Mouse (Mus musculus) myocyte (in vitro differentiated cells): ENCODE data around the gene Uqcc1.

ENCODE experiments used
- E2F4 ChIP-seq: IDR thresholded peaks from one replicate; pipeline ENCODE4 v1.6.1; 2011; ENCODE audit warnings: mild to moderate bottlenecking, control low read depth, moderate library complexity; ENCODE audit not compliant: insufficient read depth
- MYOD1 ChIP-seq, 3 experiments: IDR thresholded peaks; one replicate each; pipeline ENCODE4 v1.6.1; 2011; ENCODE audit warnings: control low read depth in 2 of 3, low read depth in 2 of 3, mild to moderate bottlenecking in 2 of 3, moderate library complexity in 1 of 3; ENCODE audit not compliant: insufficient read length in 2 of 3, control insufficient read depth in 1 of 3
- POLR2A ChIP-seq: IDR thresholded peaks from one replicate; pipeline ENCODE4 v1.6.1; 2011; ENCODE audit warnings: low read depth, mild to moderate bottlenecking, control low read depth, moderate library complexity; ENCODE audit not compliant: insufficient read length
- SRF ChIP-seq: IDR thresholded peaks from one replicate; pipeline ENCODE4 v1.6.1; 2011; ENCODE audit warnings: low read depth; ENCODE audit not compliant: control insufficient read depth, insufficient read length
- TCF12 ChIP-seq: IDR thresholded peaks from one replicate; pipeline ENCODE4 v1.6.1; 2011; ENCODE audit warnings: mild to moderate bottlenecking, control low read depth; ENCODE audit not compliant: poor library complexity, insufficient read depth, severe bottlenecking
- USF1 ChIP-seq: IDR thresholded peaks from one replicate; pipeline ENCODE4 v1.6.1; 2011; ENCODE audit warnings: low read depth, mild to moderate bottlenecking, control low read depth, moderate library complexity

DNA sequence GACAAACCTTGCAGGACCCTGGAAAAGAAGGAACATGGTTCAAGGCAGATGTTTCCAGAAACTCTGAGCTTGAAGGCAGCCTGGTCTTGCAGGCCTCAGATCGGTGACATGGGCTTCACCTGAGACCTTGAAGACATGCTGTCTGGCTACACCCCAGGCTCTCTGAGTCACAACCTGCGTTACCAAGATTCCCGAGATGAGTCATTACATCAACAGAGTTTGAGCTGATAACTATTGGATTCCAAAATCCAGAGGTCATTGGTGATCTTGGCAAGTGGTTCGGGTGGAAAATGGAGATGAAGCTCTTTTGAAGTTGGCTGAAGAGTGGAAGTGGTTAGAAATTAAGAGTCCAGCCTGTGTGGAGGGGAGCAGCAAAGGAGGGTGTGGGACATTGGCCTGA lies 120.5 kb downstream of the Uqcc1 start:
- TF ChIP-seq USF1 (no peak), MYOD1 (IDR thresholded peaks at IDR 0.05; ENCODE audit: control insufficient read depth in 1 of 3, insufficient read length in 2 of 3, low read depth in 2 of 3) (no peak), POLR2A (no peak), E2F4 (no peak), TCF12 (no peak), SRF (no peak)
